Comparison of ENCODE assay signal across 18 mouse cellular contexts in the genomic region with DNA sequence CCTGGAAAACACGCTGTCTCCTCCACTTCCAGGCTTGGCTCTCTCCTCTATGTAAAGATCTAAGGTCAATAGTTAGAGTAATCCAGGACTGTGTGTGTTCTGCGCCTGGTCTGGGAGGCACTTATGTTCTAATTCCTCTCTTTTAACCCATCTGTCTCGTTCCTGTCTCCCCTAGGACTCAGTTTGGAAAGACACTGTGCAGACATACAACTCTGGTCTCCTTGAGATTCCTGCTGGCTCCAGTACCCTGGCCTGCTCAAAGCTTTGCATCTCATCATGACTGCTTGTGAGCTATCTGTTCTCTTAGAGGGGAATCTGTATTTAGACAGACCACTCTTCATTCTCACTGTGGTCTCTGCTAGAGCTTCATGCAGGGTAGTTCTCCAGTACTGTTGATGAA.
"Had no signal": no experiment of that assay in that cellular context is flagged by ENCODE, and none has a peak within 500 bp of the region (broad histone marks: within the 10 kb centered on the region; RNA-seq: fewer than 3 reads in every experiment).

No protein-coding gene starts in this region.

- H3K27ac ChIP-seq: kidney, embryonic 15.5 days; limb, embryonic 15.5 days; liver, embryonic 12.5 days; lung, embryonic 15.5 days; macrophage; midbrain, embryonic 15.5 days; neural tube, embryonic 13.5 days had no signal

- H3K9ac ChIP-seq: kidney, embryonic 15.5 days; limb, embryonic 15.5 days; liver, embryonic 12.5 days; lung, embryonic 15.5 days; midbrain, embryonic 15.5 days; neural tube, embryonic 13.5 days had no signal

- H3K4me2 ChIP-seq: kidney, embryonic 15.5 days; limb, embryonic 15.5 days; liver, embryonic 12.5 days; lung, embryonic 15.5 days; midbrain, embryonic 11.5 days; midbrain, embryonic 15.5 days; neural tube, embryonic 13.5 days had no signal

- H3K36me3 ChIP-seq: liver, embryonic 12.5 days; midbrain, embryonic 15.5 days; neural tube, embryonic 13.5 days had no signal

- ATAC-seq: liver, embryonic 12.5 days; midbrain, embryonic 15.5 days had no signal

- H3K4me1 ChIP-seq: liver, embryonic 12.5 days; lung, embryonic 15.5 days; midbrain, embryonic 15.5 days; neural tube, embryonic 13.5 days had no signal

- H3K27me3 ChIP-seq: kidney, embryonic 15.5 days; limb, embryonic 15.5 days; liver, embryonic 12.5 days; lung, embryonic 15.5 days; midbrain, embryonic 15.5 days; neural tube, embryonic 13.5 days had no signal

- DNase-seq: kidney, postnatal 25 days; layer of hippocampus, adult 9-11 months; layer of hippocampus, postnatal 36 days; lung, postnatal 14 days; retina, postnatal 1 day; right cerebral cortex, postnatal 4 days; spleen, adult 18-20 months; thymus, adult 18-20 months; thymus, postnatal 14 days had no signal

- H3K4me3 ChIP-seq: kidney, embryonic 15.5 days; limb, embryonic 15.5 days; liver, embryonic 12.5 days; lung, embryonic 15.5 days; megakaryocyte, embryonic 14.5 days; midbrain, embryonic 15.5 days; neural tube, embryonic 13.5 days had no signal

- H3K9me3 ChIP-seq: kidney, embryonic 15.5 days; limb, embryonic 15.5 days; liver, embryonic 12.5 days; lung, embryonic 15.5 days; megakaryocyte, embryonic 14.5 days; midbrain, embryonic 15.5 days; neural tube, embryonic 13.5 days had no signal
